Mouse (Mus musculus) myocyte (in vitro differentiated cells): Measurements from ENCODE around the gene Rxra. TPM values are rescaled to one million over a fixed set of nuclear protein-coding genes. Genes with fewer than 3 reads are reported as not detected.

Experiments used
- H3K27me3 ChIP-seq: one replicate; pipeline ENCODE4 v1.6.1; 2011; ENCODE audit not compliant: control insufficient read depth, insufficient read depth, insufficient read length
- H3K36me3 ChIP-seq: one replicate; pipeline ENCODE4 v1.6.1; 2011; ENCODE audit not compliant: control insufficient read depth, insufficient read depth
- H3K4me2 ChIP-seq: one replicate; pipeline ENCODE4 v1.6.1; 2011; ENCODE audit warnings: low read depth, control low read depth
- H3K4me3 ChIP-seq: one replicate; pipeline ENCODE4 v1.5.1; 2011; ENCODE audit warnings: mild to moderate bottlenecking, control low read depth, moderate library complexity
- H3K79me2 ChIP-seq: one replicate; pipeline ENCODE4 v1.6.1; 2011; ENCODE audit not compliant: control insufficient read depth, insufficient read depth
- H3ac ChIP-seq: one replicate; pipeline ENCODE4 v1.6.1; 2011; ENCODE audit not compliant: control insufficient read depth, insufficient read length
- CEBPB ChIP-seq: IDR thresholded peaks from 2 replicates; pipeline ENCODE4 v1.6.1; 2011; ENCODE audit warnings: mild to moderate bottlenecking, moderate library complexity; ENCODE audit not compliant: poor library complexity, insufficient read depth, severe bottlenecking
- E2F4 ChIP-seq: IDR thresholded peaks from one replicate; pipeline ENCODE4 v1.6.1; 2011; ENCODE audit warnings: mild to moderate bottlenecking, control low read depth, moderate library complexity; ENCODE audit not compliant: insufficient read depth
- MAX ChIP-seq: IDR thresholded peaks from one replicate; pipeline ENCODE4 v1.6.1; 2011; ENCODE audit warnings: low read depth, mild to moderate bottlenecking, control low read depth
- MYOD1 ChIP-seq, 3 experiments: IDR thresholded peaks; one replicate each; pipeline ENCODE4 v1.6.1; 2011; ENCODE audit warnings: control low read depth in 2 of 3, low read depth in 2 of 3, mild to moderate bottlenecking in 2 of 3, moderate library complexity in 1 of 3; ENCODE audit not compliant: insufficient read length in 2 of 3, control insufficient read depth in 1 of 3
- MYOG ChIP-seq, 3 experiments: IDR thresholded peaks; one replicate each; pipeline ENCODE4 v1.6.1; 2011; ENCODE audit warnings: control low read depth in 2 of 3, low read depth in 2 of 3, mild to moderate bottlenecking in 2 of 3; ENCODE audit not compliant: insufficient read length in 2 of 3, control insufficient read depth in 1 of 3, insufficient read depth in 1 of 3
- POLR2A ChIP-seq: IDR thresholded peaks from one replicate; pipeline ENCODE4 v1.6.1; 2011; ENCODE audit warnings: low read depth, mild to moderate bottlenecking, control low read depth, moderate library complexity; ENCODE audit not compliant: insufficient read length
- POLR2AphosphoS2 ChIP-seq: IDR thresholded peaks from one replicate; pipeline ENCODE4 v1.6.1; 2011; ENCODE audit warnings: low read depth, control low read depth; ENCODE audit not compliant: insufficient read length
- REST ChIP-seq: IDR thresholded peaks from one replicate; pipeline ENCODE4 v1.6.1; 2011; ENCODE audit warnings: mild to moderate bottlenecking, control low read depth, moderate library complexity; ENCODE audit not compliant: insufficient read depth, insufficient read length
- SRF ChIP-seq: IDR thresholded peaks from one replicate; pipeline ENCODE4 v1.6.1; 2011; ENCODE audit warnings: low read depth; ENCODE audit not compliant: control insufficient read depth, insufficient read length
- TCF12 ChIP-seq: IDR thresholded peaks from one replicate; pipeline ENCODE4 v1.6.1; 2011; ENCODE audit warnings: mild to moderate bottlenecking, control low read depth; ENCODE audit not compliant: poor library complexity, insufficient read depth, severe bottlenecking
- TCF3 ChIP-seq: IDR thresholded peaks from one replicate; pipeline ENCODE4 v1.6.1; 2011; ENCODE audit warnings: low read depth, control low read depth; ENCODE audit not compliant: insufficient read length
- USF1 ChIP-seq: IDR thresholded peaks from one replicate; pipeline ENCODE4 v1.6.1; 2011; ENCODE audit warnings: low read depth, mild to moderate bottlenecking, control low read depth, moderate library complexity
- polyA plus RNA-seq: library from polyadenylated mRNA; unstranded; fragments of >200 nt; fragmentation: generic; extraction: Trizol; gene quantifications from one replicate; pipeline ENCODE4 v1.2.1, GENCODE M21; 2012; ENCODE audit warnings: missing spikeins

Rxra gene
- polyA plus RNA-seq, 1 experiment: 22.0 TPM

- Histone ChIP-seq H3K4me3 (no peak overlapping the region), H3K4me2 (no peak overlapping the region), H3ac (no peak overlapping the region), H3K36me3 (no peaks in the 10 kb centered on the region), H3K27me3 (no peaks in the 10 kb centered on the region), H3K79me2 (peaks cover 20% of the 10 kb centered on the region)
- TF ChIP-seq CEBPB (no peak), REST (no peak), MYOD1 (IDR thresholded peaks at IDR 0.05; ENCODE audit: control insufficient read depth in 1 of 3, insufficient read length in 2 of 3, low read depth in 2 of 3) (no peak), USF1 (no peak), TCF12 (no peak), SRF (no peak), MYOG (IDR thresholded peaks at IDR 0.05; ENCODE audit: control insufficient read depth in 1 of 3, insufficient read depth in 1 of 3, insufficient read length in 2 of 3, low read depth in 2 of 3) (no peak), MAX (no peak), E2F4 (no peak), POLR2A (no peak), POLR2AphosphoS2 (no peak), TCF3 (no peak)
These were observed 14.5 kb downstream of the Rxra start for GRCm38 (mm10) chr2:27690714-27691113.

GRCm38 (mm10) chr2:27691139-27691720, 15.0 kb downstream of the Rxra start:
- no peak overlapping the region for H3K4me3 ChIP-seq
- H3K79me2 ChIP-seq: peaks cover 20% of the 10 kb centered on the region
- no peak overlapping the region for H3ac ChIP-seq
- no peaks in the 10 kb centered on the region for H3K27me3 ChIP-seq
- TF ChIP-seq POLR2AphosphoS2 (no peak), TCF3 (no peak), MYOD1 (IDR thresholded peaks at IDR 0.05; ENCODE audit: control insufficient read depth in 1 of 3, insufficient read length in 2 of 3, low read depth in 2 of 3) (no peak), SRF (no peak), MYOG (IDR thresholded peaks at IDR 0.05; ENCODE audit: control insufficient read depth in 1 of 3, insufficient read depth in 1 of 3, insufficient read length in 2 of 3, low read depth in 2 of 3) (no peak), CEBPB (no peak), USF1 (no peak), TCF12 (no peak), E2F4 (no peak)
- no peak overlapping the region for H3K4me2 ChIP-seq
- no peaks in the 10 kb centered on the region for H3K36me3 ChIP-seq

- no peak overlapping the region for H3K4me3 ChIP-seq
- H3K27me3 ChIP-seq: no peaks in the 10 kb centered on the region
- H3K36me3 ChIP-seq: no peaks in the 10 kb centered on the region
- no peak for TF ChIP-seq MYOD1 (IDR thresholded peaks at IDR 0.05; ENCODE audit: control insufficient read depth in 1 of 3, insufficient read length in 2 of 3, low read depth in 2 of 3)
- no peak for TF ChIP-seq POLR2A
- no peak for TF ChIP-seq USF1
- no peak for TF ChIP-seq E2F4
- no peak for TF ChIP-seq SRF
- TF ChIP-seq TCF3: no peak
- no peak for TF ChIP-seq MYOG (IDR thresholded peaks at IDR 0.05; ENCODE audit: control insufficient read depth in 1 of 3, insufficient read depth in 1 of 3, insufficient read length in 2 of 3, low read depth in 2 of 3)
- TF ChIP-seq CEBPB: no peak
- no peak for TF ChIP-seq REST
- TF ChIP-seq MAX: no peak
- TF ChIP-seq TCF12: no peak
- no peak overlapping the region for H3K4me2 ChIP-seq
- no peak overlapping the region for H3ac ChIP-seq
- H3K79me2 ChIP-seq: peaks cover 20% of the 10 kb centered on the region
These were observed 16.4 kb downstream of the Rxra start for GRCm38 (mm10) chr2:27692608-27693007.

GRCm38 (mm10) chr2:27693684-27694083, 17.4 kb downstream of the Rxra start:
- Histone ChIP-seq H3K79me2 (peaks cover 19% of the 10 kb centered on the region), H3K4me3 (no peak overlapping the region), H3ac (no peak overlapping the region), H3K27me3 (no peaks in the 10 kb centered on the region), H3K36me3 (no peaks in the 10 kb centered on the region), H3K4me2 (no peak overlapping the region)
- TF ChIP-seq TCF3: no peak
- TF ChIP-seq SRF: no peak
- TF ChIP-seq TCF12: no peak
- TF ChIP-seq POLR2A: no peak
- no peak for TF ChIP-seq MAX
- no peak for TF ChIP-seq E2F4
- TF ChIP-seq CEBPB: no peak
- TF ChIP-seq MYOD1 (IDR thresholded peaks at IDR 0.05; ENCODE audit: control insufficient read depth in 1 of 3, insufficient read length in 2 of 3, low read depth in 2 of 3): no peak

- Histone ChIP-seq H3K79me2 (peaks cover 9% of the 10 kb centered on the region), H3ac (no peak overlapping the region), H3K4me2 (no peak overlapping the region), H3K4me3 (no peak overlapping the region), H3K27me3 (no peaks in the 10 kb centered on the region), H3K36me3 (no peaks in the 10 kb centered on the region)
- TF ChIP-seq TCF3 (no peak), CEBPB (no peak), MAX (no peak), USF1 (no peak), E2F4 (no peak), MYOG (IDR thresholded peaks at IDR 0.05; ENCODE audit: control insufficient read depth in 1 of 3, insufficient read depth in 1 of 3, insufficient read length in 2 of 3, low read depth in 2 of 3) (peak in 1 of 3 experiments; percentile 49), MYOD1 (IDR thresholded peaks at IDR 0.05; ENCODE audit: control insufficient read depth in 1 of 3, insufficient read length in 2 of 3, low read depth in 2 of 3) (peak in 2 of 3 experiments; percentile 36 to 76), REST (peak; percentile 56), POLR2AphosphoS2 (no peak)
These were observed 23.3 kb downstream of the Rxra start for GRCm38 (mm10) chr2:27699574-27699973.
